ENCODE assay signal across 8 mouse cellular contexts in genomic region chr2:65620556-65621166, GRCm38 (mm10). TPM values are rescaled to one million over a fixed set of nuclear protein-coding genes. Genes with fewer than 3 reads are reported as not detected.
DNase-seq lines count a peak whose midpoint lies in the region; ATAC-seq and TF ChIP-seq lines count a peak whose summit lies in the region.

Gene Scn2a (plus strand): TSS chr2:65620771.

- TF ChIP-seq CTCF in layer of hippocampus, adult 2 months (conservative IDR thresholded peaks at IDR 0.05), result peak; percentile 99

- H3K4me3 ChIP-seq in forebrain, embryonic 14.5 days (ENCODE audit: low read depth, low read length), result peak within 1 kb of the TSS; percentile 18
- peak within 1 kb of the TSS; percentile 63 for H3K4me3 ChIP-seq in layer of hippocampus, adult 2 months
- H3K4me3 ChIP-seq in midbrain, embryonic 12.5 days, result peak within 1 kb of the TSS; percentile 28

- H3K27ac ChIP-seq in forebrain, embryonic 14.5 days (ENCODE audit: low read depth, low read length), result peak within 1 kb of the TSS; percentile 15; the same call in 1 of the 2 replicates
- H3K27ac ChIP-seq in layer of hippocampus, adult 2 months, result peak within 1 kb of the TSS; percentile 97
- H3K27ac ChIP-seq in midbrain, embryonic 12.5 days (replicated peaks), result peak within 1 kb of the TSS; percentile 68

- no peaks in the 10 kb centered on the region for H3K4me1 ChIP-seq in forebrain, embryonic 14.5 days (ENCODE audit: control insufficient read depth, insufficient read depth, low read length)
- H3K4me1 ChIP-seq in midbrain, embryonic 12.5 days, result peaks cover 3% of the 10 kb centered on the region

- peak; percentile 76 for ATAC-seq in forebrain, embryonic 14.5 days
- peak; percentile 45; the same call in 1 of the 2 replicates for ATAC-seq in midbrain, embryonic 12.5 days (ENCODE audit: low FRiP score, low read depth)
- ATAC-seq in inflammation-experienced regulatory T-cells, adult 6 months, result no peak
- no peak for ATAC-seq in erythroblast, adult 5-6 weeks (replicated peaks; ENCODE audit: low FRiP score, poor library complexity, severe bottlenecking)

- no peaks in the 10 kb centered on the region for H3K36me3 ChIP-seq in forebrain, embryonic 14.5 days (ENCODE audit: control insufficient read depth, insufficient read depth, low read length)
- no peaks in the 10 kb centered on the region for H3K36me3 ChIP-seq in midbrain, embryonic 12.5 days

- no peaks in the 10 kb centered on the region for H3K9me3 ChIP-seq in forebrain, embryonic 14.5 days (replicated peaks; ENCODE audit: control insufficient read depth, low read length)
- H3K9me3 ChIP-seq in midbrain, embryonic 12.5 days, result no peaks in the 10 kb centered on the region

- 43% methylated on average over 9 of the region's 9 CpGs for WGBS in forebrain, embryonic 14.5 days
- 47% methylated on average over 9 of the region's 9 CpGs for WGBS in midbrain, embryonic 12.5 days

- peak; percentile 14 for DNase-seq in thymus, postnatal 4 days
- no peak for DNase-seq in thymus, postnatal 36 days
- peak; percentile 6 for DNase-seq in c-Kit-positive CD71-positive TER-119-negative erythroid progenitor cells, embryonic 14.5 days (ENCODE audit: low read depth)
- peak; percentile 86 for DNase-seq in forebrain, embryonic 14.5 days (ENCODE audit: low spot score)
- peak; percentile 66 to 67 for DNase-seq in layer of hippocampus, adult 2 months (ENCODE audit: low spot score in 2 of 2)

- peak within 1 kb of the TSS; percentile 20 for H3K4me2 ChIP-seq in forebrain, embryonic 14.5 days (ENCODE audit: low read length)
- H3K4me2 ChIP-seq in midbrain, embryonic 12.5 days (replicated peaks), result peak within 1 kb of the TSS; percentile 32

- H3K27me3 ChIP-seq in forebrain, embryonic 14.5 days (replicated peaks; ENCODE audit: control insufficient read depth, insufficient read depth, low read length), result no peaks in the 10 kb centered on the region
- H3K27me3 ChIP-seq in midbrain, embryonic 12.5 days, result no peaks in the 10 kb centered on the region

- H3K9ac ChIP-seq in forebrain, embryonic 14.5 days (ENCODE audit: low read length), result peak within 1 kb of the TSS; percentile 22; the same call in 1 of the 2 replicates
- peak within 1 kb of the TSS; percentile 1; the same call in 1 of the 2 replicates for H3K9ac ChIP-seq in midbrain, embryonic 12.5 days (replicated peaks)

RNA-seq across cellular contexts. Expression of gene Scn2a, which starts in this region (rescaled TPM):
- 20.6 and 28.6 TPM in 2 replicates for polyA plus RNA-seq in forebrain, embryonic 14.5 days (2014; fragmentation: Nextera tagmentation; extraction: Ambion mirVana)
- total RNA-seq in layer of hippocampus, adult 2 months (2021), result 100 to 1,000 TPM; 244 to 256 TPM
- 14.8 and 15.4 TPM in 2 replicates for polyA plus RNA-seq in midbrain, embryonic 12.5 days (2016; fragmentation: Nextera tagmentation; extraction: Ambion mirVana)
- under 1 TPM; 0.50 to 0.80 (median 0.55) TPM for polyA plus RNA-seq in inflammation-experienced regulatory T-cells, adult 6 months (2017; shearing (Covaris generic))
- not detected in 2 replicates for total RNA-seq in erythroblast, adult 5-6 weeks (2015; ENCODE audit: low replicate concordance)
- not detected in 2 replicates for total RNA-seq in erythroblast, adult 5-6 weeks (2017; ENCODE audit: low replicate concordance)

Comparison
In these comparisons a context has a peak if more than half of its experiments do, and no peak if none do; other contexts are left out.
1. RNA of gene Scn2a (total RNA-seq): 244 to 256 TPM in layer of hippocampus, adult 2 months; not detected in erythroblast, adult 5-6 weeks; every median in the first group is over 100 times any median in the second.
2. DNase-seq: peak in thymus, postnatal 4 days (single experiment), c-Kit-positive CD71-positive TER-119-negative erythroid progenitor cells, embryonic 14.5 days (single experiment), forebrain, embryonic 14.5 days (single experiment) and layer of hippocampus, adult 2 months (2 of 2); none in thymus, postnatal 36 days (0 of 2).
3. ATAC-seq: peak in forebrain, embryonic 14.5 days (single experiment) and midbrain, embryonic 12.5 days (single experiment); none in inflammation-experienced regulatory T-cells, adult 6 months (single experiment) and erythroblast, adult 5-6 weeks (single experiment).
4. H3K27ac ChIP-seq: peak in every context shown above with its lines; median percentile 97 in layer of hippocampus, adult 2 months; 68 in midbrain, embryonic 12.5 days; 15 in forebrain, embryonic 14.5 days.
5. Peak in every context shown above with its lines, with median percentiles within 50 percentile points of each other: H3K4me3 ChIP-seq.